Mouse (Mus musculus) midbrain, embryonic 11.5 days (tissue): Measurements from ENCODE around the gene Ovca2. TPM values are rescaled to one million over a fixed set of nuclear protein-coding genes. Genes with fewer than 3 reads are reported as not detected.

Experiments
- ATAC-seq: fragments of 200-750 bp; cut with Nextera tagmentation; 2 replicates; pipeline ENCODE4 v1.8.0; 2017; ENCODE audit warnings: moderate TSS enrichment, moderate library complexity; ENCODE audit not compliant: low FRiP score
- DNase-seq: peaks from one replicate; pipeline ENCODE4 v3.0.0; 2015; ENCODE audit warnings: low spot score; ENCODE audit errors: missing footprints
- H3K27ac ChIP-seq: fragments of 300-500 bp; sonication (generic); 2 replicates; pipeline ENCODE4 v1.5.1; 2014; ENCODE audit warnings: low read depth, low read length
- H3K27me3 ChIP-seq: fragments of 300-500 bp; sonication (generic); 2 replicates; pipeline ENCODE4 v1.6.1; 2014; ENCODE audit warnings: mild to moderate bottlenecking, low read length, moderate library complexity, mixed read lengths; ENCODE audit not compliant: control insufficient read depth, insufficient read depth
- H3K36me3 ChIP-seq: fragments of 300-500 bp; sonication (generic); 2 replicates; pipeline ENCODE4 v1.6.1; 2014; ENCODE audit warnings: mild to moderate bottlenecking, low read length, moderate library complexity, mixed read lengths; ENCODE audit not compliant: control insufficient read depth, insufficient read depth
- H3K4me1 ChIP-seq: fragments of 300-500 bp; sonication (generic); 2 replicates; pipeline ENCODE4 v1.6.1; 2014; ENCODE audit warnings: low read length; ENCODE audit not compliant: control insufficient read depth, insufficient read depth
- H3K4me2 ChIP-seq: fragments of 300-500 bp; sonication (generic); 2 replicates; pipeline ENCODE4 v1.6.1; 2014; ENCODE audit warnings: mild to moderate bottlenecking, moderate library complexity
- H3K4me3 ChIP-seq: fragments of 300-500 bp; sonication (generic); 2 replicates; pipeline ENCODE4 v1.5.1; 2014; ENCODE audit warnings: low read depth, low read length
- H3K9ac ChIP-seq: fragments of 300-500 bp; sonication (generic); 2 replicates; pipeline ENCODE4 v1.6.1; 2014; ENCODE audit warnings: low read length
- H3K9me3 ChIP-seq: fragments of 300-500 bp; sonication (generic); 2 replicates; pipeline ENCODE4 v1.6.1; 2016; ENCODE audit warnings: low read length; ENCODE audit not compliant: control insufficient read depth
- WGBS: fragments of 180-500 bp; shearing (Covaris S2); extraction: QIAGEN DNeasy Blood & Tissue Kit; methylation state at CpG from one replicate; pipeline ENCODE4 v1.1.7; 2014; 5-methylcytosine and 5-hydroxymethylcytosine counted together
- microRNA counts: library from miRNA; unstranded; fragments of <30 nt; microRNA quantifications from one replicate; lab custom pipeline; 2015
- microRNA-seq: library from miRNA; unstranded; fragments of <30 nt; microRNA quantifications from one replicate; pipeline ENCODE4, GENCODE M21; 2017
- polyA plus RNA-seq: library from polyadenylated mRNA; unstranded; fragments of >200 nt; fragmentation: Nextera tagmentation; extraction: Ambion mirVana; gene quantifications from 2 replicates; pipeline ENCODE4 v1.2.1, GENCODE M21; 2014

Gene Ovca2
- polyA plus RNA-seq, 1 experiment from 2014 or later, result 29.8 TPM

DNA sequence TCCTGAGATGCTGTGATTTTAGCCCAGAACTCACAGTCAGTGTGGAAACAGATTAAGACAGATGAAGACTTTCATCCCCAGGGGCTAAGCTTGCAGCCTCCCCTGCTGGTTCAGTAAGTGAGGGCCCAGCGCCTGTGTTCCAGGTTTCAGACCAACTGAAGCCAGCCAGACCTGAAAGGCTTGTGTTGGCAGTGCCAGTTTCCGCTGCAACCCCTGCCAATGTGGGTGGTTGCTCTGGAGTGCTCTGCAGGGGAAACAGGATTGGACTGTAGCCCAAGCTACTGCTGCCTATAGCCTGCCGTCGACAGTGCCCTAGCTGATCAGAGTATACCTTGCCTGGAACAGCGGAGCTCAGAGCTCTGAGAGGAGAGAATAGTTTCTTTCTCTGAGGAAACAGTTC, 46.4 kb downstream of the Ovca2 start:
- H3K27ac ChIP-seq, result no peak overlapping the region
- H3K9me3 ChIP-seq, result no peaks in the 10 kb centered on the region
- ATAC-seq, result no peak
- WGBS, result 90% methylated on average over 5 of the region's 5 CpGs
- no peaks in the 10 kb centered on the region for H3K4me1 ChIP-seq
- peak; percentile 14 for DNase-seq
- H3K36me3 ChIP-seq, result no peaks in the 10 kb centered on the region
- H3K4me3 ChIP-seq, result no peak overlapping the region
- H3K9ac ChIP-seq, result no peak overlapping the region
- H3K4me2 ChIP-seq, result no peak overlapping the region
- no peaks in the 10 kb centered on the region for H3K27me3 ChIP-seq

- Histone ChIP-seq H3K4me2 (no peak overlapping the region), H3K9me3 (no peaks in the 10 kb centered on the region), H3K27ac (no peak overlapping the region), H3K4me1 (no peaks in the 10 kb centered on the region), H3K4me3 (no peak overlapping the region), H3K9ac (no peak overlapping the region), H3K36me3 (no peaks in the 10 kb centered on the region), H3K27me3 (no peaks in the 10 kb centered on the region)
- DNase-seq (peak; percentile 28), ATAC-seq (no peak)
- 92% methylated on average over 4 of the region's 4 CpGs for WGBS
Measured at GRCm38 (mm10) chr11:75131300-75131699, 47.3 kb downstream of the Ovca2 start.

DNA sequence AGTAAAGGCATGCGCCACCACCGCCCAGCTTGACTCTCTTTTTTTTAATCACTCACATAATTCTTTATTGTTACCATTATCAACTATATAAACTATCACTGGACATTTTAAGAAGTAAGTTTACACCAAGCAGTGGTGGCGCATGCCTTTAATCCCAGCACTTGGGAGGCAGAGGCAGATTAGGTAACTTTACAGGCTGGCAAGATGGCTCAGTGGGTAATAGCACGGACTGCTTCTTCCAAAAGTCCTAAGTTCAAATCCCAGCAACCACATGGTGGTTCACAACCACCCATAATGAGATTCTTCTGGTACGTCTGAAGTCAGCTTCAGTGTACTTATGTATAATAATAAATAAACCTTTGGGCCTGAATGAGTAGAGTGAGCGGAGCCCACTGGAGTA, 49.2 kb downstream of the Ovca2 start:
- Histone ChIP-seq H3K4me3 (no peak overlapping the region), H3K36me3 (no peaks in the 10 kb centered on the region), H3K9ac (no peak overlapping the region), H3K9me3 (no peaks in the 10 kb centered on the region), H3K27ac (no peak overlapping the region), H3K4me1 (no peaks in the 10 kb centered on the region), H3K4me2 (no peak overlapping the region), H3K27me3 (no peaks in the 10 kb centered on the region)
- DNase-seq (peak; percentile 69), ATAC-seq (no peak)
- 94% methylated on average over 6 of the region's 6 CpGs for WGBS

- Histone ChIP-seq H3K9me3 (no peaks in the 10 kb centered on the region), H3K36me3 (no peaks in the 10 kb centered on the region), H3K9ac (no peak overlapping the region), H3K27ac (no peak overlapping the region), H3K4me2 (no peak overlapping the region), H3K27me3 (no peaks in the 10 kb centered on the region), H3K4me3 (no peak overlapping the region), H3K4me1 (no peaks in the 10 kb centered on the region)
- DNase-seq (peak; percentile 77), ATAC-seq (no peak)
- WGBS, result 85% methylated on average over 3 of the region's 3 CpGs
Measured at GRCm38 (mm10) chr11:75126384-75126783, 52.3 kb downstream of the Ovca2 start.

MicroRNAs encoded within 50 kb of the gene (microRNA counts, 519-probe panel; counts per million panel counts)
- microRNA mmu-miR-132 (lab: Ali Mortazavi, UCI) (3,069 counts per million, percentile 12 among the panel's probes with 10 or more counts), microRNA mmu-miR-212 (lab: Ali Mortazavi, UCI) (not detected)

Small RNAs within 50 kb of the gene (microRNA-seq; reads per million reads assigned to microRNA genes)
- gene Mir132, result 151 reads per million, percentile 58 among the genes with 10 or more reads in this experiment
- 14.0 reads per million, percentile 33 among the genes with 10 or more reads in this experiment for gene Mir212

Other genes starting within 250 kb of the Ovca2 start
- 0.34 and 0.57 TPM in 2 replicates for gene Hic1, start 9.3 kb downstream of the Ovca2 start, polyA plus RNA-seq
- 15.3 and 17.3 TPM in 2 replicates for gene Dph1, start 12.4 kb upstream of the Ovca2 start, polyA plus RNA-seq
- gene Rtn4rl1, start 14.9 kb upstream of the Ovca2 start, polyA plus RNA-seq, result 4.6 TPM in 2 replicates
- 124 and 126 TPM in 2 replicates for gene Rpa1, start 169.5 kb upstream of the Ovca2 start, polyA plus RNA-seq
- 11.6 and 13.1 TPM in 2 replicates for gene Smyd4, start 169.6 kb upstream of the Ovca2 start, polyA plus RNA-seq
- gene Serpinf1, start 243.9 kb upstream of the Ovca2 start, polyA plus RNA-seq, result 56.2 and 58.2 TPM in 2 replicates